Mouse (Mus musculus) olfactory bulb, adult 2 months (tissue): ENCODE results near the gene Tmem82. TPM values are rescaled to one million over a fixed set of nuclear protein-coding genes. Genes with fewer than 3 reads are reported as not detected.

ENCODE experiments used
- H3K27ac ChIP-seq: fragments of 200-500 bp; 2 replicates; pipeline ENCODE4 v1.5.1; 2012; ENCODE audit warnings: low read depth, low read length; ENCODE audit not compliant: insufficient read depth
- H3K4me1 ChIP-seq: fragments of 200-500 bp; 2 replicates; pipeline ENCODE4 v1.6.1; 2012; ENCODE audit warnings: low read length; ENCODE audit not compliant: control insufficient read depth, insufficient read depth
- H3K4me3 ChIP-seq: fragments of 200-500 bp; 2 replicates; pipeline ENCODE4 v1.5.1; 2012; ENCODE audit warnings: mild to moderate bottlenecking, low read depth, low read length, moderate library complexity; ENCODE audit not compliant: insufficient read depth
- CTCF ChIP-seq: fragments of 200-500 bp; IDR thresholded peaks from 2 replicates; pipeline ENCODE4 v1.5.1; 2012; ENCODE audit warnings: low read depth, mild to moderate bottlenecking, low read length, moderate library complexity; ENCODE audit not compliant: insufficient read depth
- POLR2A ChIP-seq: fragments of 200-500 bp; IDR thresholded peaks from 2 replicates; pipeline ENCODE4 v1.6.1; 2012; ENCODE audit warnings: mild to moderate bottlenecking, low read depth, low read length, moderate library complexity; ENCODE audit not compliant: insufficient read depth
- WGBS: fragments of 180-500 bp; shearing (Covaris S2); methylation state at CpG from one replicate; pipeline ENCODE4 v1.1.7; 2018; 5-methylcytosine and 5-hydroxymethylcytosine counted together
- polyA plus RNA-seq: library from polyadenylated mRNA; stranded (reverse); fragments of >200 nt; gene quantifications from 2 replicates; pipeline ENCODE4 v1.2.4, GENCODE M21; 2012; ENCODE audit warnings: low replicate concordance; ENCODE audit not compliant: missing spikeins, insufficient read depth, insufficient read length

Tmem82 gene
- polyA plus RNA-seq, 1 experiment = not detected

GRCm38 (mm10) chr4:141643118-141643855 is 24.9 kb upstream of the Tmem82 start:
- H3K27ac ChIP-seq = 0 out of 2 replicates have a peak overlapping the region, but pooled peaks have one; percentile 31
- TF ChIP-seq CTCF = no peak
- no peak for TF ChIP-seq POLR2A
- WGBS = 19% methylated on average over 7 of the region's 7 CpGs
- H3K4me1 ChIP-seq = peaks cover 24% of the 10 kb centered on the region
- no peak overlapping the region for H3K4me3 ChIP-seq

DNA sequence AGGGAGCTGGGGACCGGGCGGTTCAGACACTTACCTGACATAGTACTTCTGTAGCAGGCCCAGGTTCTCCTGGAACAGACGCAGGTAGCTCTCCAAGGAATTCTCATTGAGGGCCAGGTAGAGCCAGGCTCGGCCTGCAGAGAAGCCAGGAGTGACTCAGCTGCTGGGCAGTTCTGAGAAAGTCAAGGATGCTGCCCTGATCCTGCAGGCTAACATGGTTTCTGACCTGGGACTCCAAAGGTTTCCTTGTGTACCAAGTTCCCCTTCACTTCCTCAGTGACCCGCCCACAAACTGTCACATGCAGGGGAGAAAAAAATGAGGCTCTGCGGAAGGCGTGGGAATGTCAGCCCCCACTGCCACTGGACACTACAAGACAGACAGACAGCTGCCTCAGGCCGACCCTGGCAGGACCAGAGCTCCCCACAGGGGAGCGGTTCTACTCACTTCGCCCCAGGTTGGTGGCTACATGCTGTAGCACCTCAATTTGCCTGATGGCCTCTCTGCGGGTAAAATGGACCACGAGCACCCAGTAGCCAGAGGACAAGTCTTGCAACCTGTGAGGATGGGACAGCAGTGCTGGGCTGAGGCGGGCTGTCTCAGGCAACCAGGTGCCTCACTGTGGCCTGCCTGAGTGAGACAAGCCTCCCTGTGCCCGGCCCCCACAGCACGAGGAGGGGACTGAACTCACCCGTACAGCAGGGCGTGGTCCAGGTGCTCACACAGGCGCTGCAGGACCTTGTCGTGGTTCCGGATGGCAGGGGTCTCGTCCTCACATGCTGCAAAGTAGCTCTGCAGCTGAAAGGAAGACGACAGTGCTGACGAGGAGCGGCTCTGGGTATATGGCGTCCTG is 23.8 kb upstream of the Tmem82 start:
- H3K4me1 ChIP-seq = peaks cover 24% of the 10 kb centered on the region
- TF ChIP-seq CTCF = no peak
- no peak for TF ChIP-seq POLR2A
- no peak overlapping the region for H3K4me3 ChIP-seq
- H3K27ac ChIP-seq = no peak overlapping the region; the same call in 1 of the 2 replicates
- 92% methylated on average over 25 of the region's 25 CpGs for WGBS

DNA sequence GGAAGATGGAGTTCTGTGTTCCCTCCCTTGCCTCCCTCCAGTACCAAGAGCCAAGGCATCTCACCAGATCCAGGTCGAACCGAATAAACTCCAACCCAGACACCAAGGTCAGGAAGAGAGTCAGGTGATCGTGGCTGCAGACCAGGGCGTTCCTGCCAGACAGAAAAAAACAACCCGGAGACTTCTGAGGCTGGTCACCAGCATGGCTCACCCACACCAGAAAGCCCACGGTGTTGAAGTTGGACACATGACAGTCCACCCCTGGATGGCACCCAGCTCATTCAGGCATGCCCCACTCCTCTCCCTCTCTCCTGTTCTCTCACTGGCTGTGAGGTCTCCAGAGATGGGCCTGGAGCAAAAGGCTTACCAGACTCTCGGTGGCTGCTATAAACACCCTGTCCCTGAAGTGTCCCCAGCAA is 22.9 kb upstream of the Tmem82 start:
- Histone ChIP-seq H3K27ac (no peak overlapping the region), H3K4me1 (peaks cover 24% of the 10 kb centered on the region)
- 70% methylated on average over 7 of the region's 7 CpGs for WGBS

GRCm38 (mm10) chr4:141639474-141639873 is 21.0 kb upstream of the Tmem82 start:
- H3K4me1 ChIP-seq = peaks cover 24% of the 10 kb centered on the region
- TF ChIP-seq POLR2A (no peak), CTCF (no peak)
- H3K27ac ChIP-seq = no peak overlapping the region
- WGBS = 68% methylated on average over 11 of the region's 11 CpGs
- H3K4me3 ChIP-seq = no peak overlapping the region

More for the DNA sequence above, 22.9 kb upstream of the Tmem82 start:
- H3K4me3 ChIP-seq = no peak overlapping the region
- TF ChIP-seq CTCF = no peak
- no peak for TF ChIP-seq POLR2A

DNA sequence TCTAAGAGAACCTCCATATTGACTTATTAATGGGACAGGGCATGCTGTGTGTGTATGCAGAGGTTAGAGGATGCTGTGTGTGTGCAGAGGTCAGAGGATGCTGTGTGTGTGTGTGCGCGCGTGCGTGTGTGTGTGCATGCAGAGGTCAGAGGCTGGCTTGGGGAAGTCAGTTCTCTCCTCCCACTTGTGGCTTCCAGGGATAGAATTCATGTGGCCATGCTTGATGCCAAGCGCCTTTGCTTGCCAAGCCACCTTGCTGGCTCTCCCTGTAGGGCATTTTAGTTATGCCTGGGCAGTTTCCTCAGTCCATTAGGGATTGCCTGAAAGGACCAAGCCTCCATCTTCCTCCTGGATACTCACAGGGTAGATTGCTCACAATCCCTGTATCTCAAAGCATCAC is 18.3 kb upstream of the Tmem82 start:
- no peak overlapping the region for H3K4me3 ChIP-seq
- H3K4me1 ChIP-seq = peaks cover 4% of the 10 kb centered on the region; the same call in 1 of the 2 replicates
- H3K27ac ChIP-seq = no peak overlapping the region
- TF ChIP-seq POLR2A (no peak), CTCF (no peak)
- 96% methylated on average over 5 of the region's 5 CpGs for WGBS

GRCm38 (mm10) chr4:141635991-141636390 is 17.6 kb upstream of the Tmem82 start:
- WGBS = 92% methylated on average over 9 of the region's 9 CpGs
- H3K27ac ChIP-seq = no peak overlapping the region
- H3K4me3 ChIP-seq = no peak overlapping the region
- TF ChIP-seq CTCF = no peak
- TF ChIP-seq POLR2A = no peak
- H3K4me1 ChIP-seq = no peaks in the 10 kb centered on the region

- Histone ChIP-seq H3K27ac (no peak overlapping the region), H3K4me3 (no peak overlapping the region), H3K4me1 (no peaks in the 10 kb centered on the region)
- WGBS = 93% methylated on average over 21 of the region's 21 CpGs
- no peak for TF ChIP-seq POLR2A
- no peak for TF ChIP-seq CTCF
These were observed 13.9 kb upstream of the Tmem82 start for GRCm38 (mm10) chr4:141632111-141632873.

- H3K27ac ChIP-seq = no peak overlapping the region
- whole genome bisulfite sequencing = 96% methylated on average over 20 of the region's 20 CpGs
- TF ChIP-seq POLR2A (no peak), CTCF (no peak)
- H3K4me1 ChIP-seq = no peaks in the 10 kb centered on the region
- no peak overlapping the region for H3K4me3 ChIP-seq
These were observed 12.8 kb upstream of the Tmem82 start for GRCm38 (mm10) chr4:141631250-141631649.
